Mouse (Mus musculus) forebrain, embryonic 10.5 days (tissue): ENCODE results near the gene Cox4i1. TPM values are rescaled to one million over a fixed set of nuclear protein-coding genes. Genes with fewer than 3 reads are reported as not detected.

Source experiments
- polyA plus RNA-seq: library from polyadenylated mRNA; unstranded; fragments of >200 nt; fragmentation: Nextera tagmentation; extraction: Ambion mirVana; gene quantifications from 2 replicates; pipeline ENCODE4 v1.2.1, GENCODE M21; 2016

Cox4i1 gene
- polyA plus RNA-seq, 1 experiment from 2014 or later = 885 TPM

Other genes with a start within 250 kb of the Cox4i1 start
- 154 and 158 TPM in 2 replicates for gene Gins2, start 78.9 kb upstream of the Cox4i1 start, polyA plus RNA-seq
- 2.3 and 2.8 TPM in 2 replicates for gene 1190005I06Rik, start 20.6 kb upstream of the Cox4i1 start, polyA plus RNA-seq
- gene Gm27021, start 143 bp upstream of the Cox4i1 start, polyA plus RNA-seq = 3.2 and 4.0 TPM in 2 replicates
- 379 and 400 TPM in 2 replicates for gene Emc8, start 351 bp downstream of the Cox4i1 start, polyA plus RNA-seq
- gene Irf8, start 68.1 kb downstream of the Cox4i1 start, polyA plus RNA-seq = 4.5 and 5.0 TPM in 2 replicates